Mouse (Mus musculus) megakaryocyte-erythroid progenitor cell, adult 5-6 weeks (primary cell): ENCODE results near the gene Maml2. TPM values are rescaled to one million over a fixed set of nuclear protein-coding genes. Genes with fewer than 3 reads are reported as not detected.

Source experiments
- ATAC-seq: replicated peaks from 2 replicates; pipeline ENCODE4 v1.8.0; 2016; ENCODE audit warnings: mild to moderate bottlenecking, inconsistent platforms; ENCODE audit not compliant: severe bottlenecking, poor library complexity, low FRiP score, low TSS enrichment
- total RNA-seq, 2 experiments: library from RNA; stranded (forward) in 1 of 2; stranded (reverse) in 1 of 2; fragments of 200-1000, 215-1000 nt in 1 of 2; fragments of >200 nt in 1 of 2; fragmentation: Nextera tagmentation in 1 of 2; gene quantifications; 2 replicates each; pipeline ENCODE4 v1.2.3; 2014 to 2017

Maml2 gene
- 0.45 and 1.2 TPM in 2 replicates for total RNA-seq (2014; fragmentation: Nextera tagmentation)
- total RNA-seq (2017): 0.53 and 1.2 TPM in 2 replicates

DNA sequence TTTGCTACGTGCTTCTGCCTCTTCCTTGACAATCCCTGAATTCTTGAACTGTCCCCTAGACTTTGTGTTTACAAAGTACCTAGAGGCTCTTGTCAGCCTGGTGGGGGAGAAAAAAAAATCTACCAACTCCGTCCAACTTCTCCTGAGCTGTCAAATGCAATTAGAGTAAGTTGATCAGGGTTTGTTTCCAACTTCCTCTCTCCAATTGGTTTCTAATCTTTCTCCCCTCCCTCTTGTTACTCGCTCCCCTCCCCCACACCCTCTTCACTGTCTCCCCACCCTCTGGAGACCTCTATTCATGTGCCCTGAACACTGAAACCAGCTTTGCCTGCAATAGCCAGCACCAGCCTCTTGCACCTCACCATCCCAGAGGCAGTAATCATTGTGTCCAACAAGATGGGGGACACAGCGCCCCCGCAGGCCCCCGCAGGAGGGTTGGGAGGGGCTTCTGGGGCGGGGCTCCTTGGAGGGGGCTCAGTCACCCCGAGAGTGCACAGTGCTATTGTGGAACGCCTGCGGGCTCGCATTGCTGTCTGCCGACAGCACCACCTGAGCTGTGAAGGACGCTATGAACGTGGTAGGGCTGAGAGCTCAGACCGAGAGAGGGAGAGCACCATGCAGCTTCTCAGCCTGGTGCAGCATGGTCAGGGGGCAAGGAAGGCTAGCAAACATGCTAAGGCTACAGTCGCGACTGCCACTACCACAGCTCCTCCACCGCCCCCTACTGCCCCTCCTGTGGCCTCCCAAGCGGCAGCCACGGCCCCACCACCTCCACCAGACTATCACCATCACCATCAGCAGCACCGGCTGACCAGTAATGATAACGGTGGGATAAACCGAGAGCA is at the start of gene Maml2:
TSS of gene Maml2 (plus strand) at position 290 of the 845 bp plus-strand sequence.
- ATAC-seq: peak; percentile 48

DNA sequence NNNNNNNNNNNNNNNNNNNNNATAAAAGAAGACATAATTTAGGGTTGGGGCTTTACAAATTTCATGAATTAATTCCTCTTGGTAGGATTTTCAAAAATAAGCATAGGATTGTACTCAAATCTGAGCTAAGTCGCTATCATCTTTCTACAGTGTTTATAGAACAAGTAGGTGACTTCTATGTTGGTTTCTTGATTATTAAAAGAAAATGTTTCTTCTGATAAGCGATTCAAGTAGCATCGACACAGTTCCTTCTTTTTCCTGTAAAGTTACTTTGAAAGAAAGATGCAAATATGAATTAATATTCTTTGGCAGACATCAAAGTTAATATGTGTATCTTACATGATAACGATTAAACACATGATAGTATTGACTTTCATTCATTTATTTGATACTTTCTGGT is 49.7 kb upstream of the Maml2 start:
- no peak for ATAC-seq

DNA sequence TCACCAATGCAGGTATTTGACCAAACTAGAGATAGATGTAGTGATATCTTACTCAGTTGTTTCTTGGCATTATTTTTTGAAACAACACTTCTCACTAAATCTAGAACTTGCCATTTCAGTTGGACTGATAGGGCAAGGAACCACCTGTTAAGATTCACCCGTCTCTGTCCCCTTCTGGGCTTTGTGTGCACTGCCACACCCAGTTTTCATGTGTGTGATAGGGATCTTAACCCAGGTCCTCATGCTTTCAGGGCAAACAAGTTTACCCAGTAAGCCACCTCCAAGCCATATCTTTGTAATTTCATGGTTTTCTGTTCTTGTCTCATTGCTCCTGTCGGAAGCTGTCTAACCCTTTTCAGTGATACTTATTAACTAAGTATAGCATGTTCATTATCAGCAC is 46.5 kb upstream of the Maml2 start:
- 0 out of 2 replicates have a peak, but pooled peaks have one; percentile 21 for ATAC-seq

DNA sequence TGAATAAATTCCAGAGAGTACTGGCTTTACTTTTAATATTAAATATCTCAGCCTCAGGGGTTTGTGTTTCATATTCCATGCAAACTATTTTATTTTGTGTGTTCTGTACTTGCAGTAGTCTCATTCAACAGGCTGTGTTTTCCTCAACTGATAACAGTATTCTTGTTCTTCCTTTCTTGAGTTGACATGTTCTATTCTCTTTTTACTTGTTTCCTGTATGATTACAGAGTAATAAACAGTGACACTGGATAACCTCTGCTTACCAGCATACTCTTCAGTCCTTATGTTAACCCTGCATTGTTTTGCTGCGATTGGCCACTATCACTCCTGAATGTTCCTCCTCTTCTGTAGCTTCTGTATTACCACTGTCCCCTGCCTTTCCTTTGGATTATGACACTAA is 41.0 kb upstream of the Maml2 start:
- ATAC-seq: no peak

DNA sequence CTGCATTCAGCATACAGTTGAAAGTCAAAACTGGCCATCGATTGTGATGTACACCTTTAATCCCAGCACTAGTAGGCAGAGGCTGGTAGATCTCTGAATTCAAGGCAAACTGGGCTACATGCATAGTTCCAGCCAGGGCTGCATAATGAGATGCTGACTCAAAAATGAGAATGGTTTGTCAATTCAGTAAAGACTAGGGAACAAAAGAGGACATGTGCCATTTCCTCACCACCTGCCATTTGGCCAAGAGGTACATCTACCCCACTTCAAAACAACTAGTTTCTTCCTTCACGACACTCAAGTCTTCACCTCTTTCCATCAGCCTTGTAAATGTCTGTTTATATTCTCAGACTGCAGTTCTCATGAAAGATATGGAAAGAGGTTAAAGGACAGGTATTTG is 39.6 kb upstream of the Maml2 start:
- ATAC-seq: no peak

DNA sequence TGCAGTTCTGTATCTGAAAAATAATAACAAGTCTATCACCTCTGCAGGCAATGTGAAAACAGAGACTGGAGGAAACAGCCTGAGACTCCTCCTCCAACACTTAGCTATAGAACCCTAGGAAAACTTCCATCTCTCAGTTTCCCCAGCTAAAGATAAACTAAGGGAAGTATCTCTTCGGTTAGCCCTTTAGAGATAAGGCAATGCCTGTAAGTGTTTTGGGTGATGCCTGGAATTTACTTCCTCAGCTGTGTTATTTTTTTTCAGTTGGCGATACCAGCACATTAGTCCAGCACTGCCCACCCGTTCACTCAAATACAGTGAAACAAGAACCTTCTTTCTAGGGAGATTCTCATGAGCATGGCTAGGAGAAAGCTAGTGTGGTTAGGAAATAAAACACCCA is 36.8 kb upstream of the Maml2 start:
- ATAC-seq: no peak

DNA sequence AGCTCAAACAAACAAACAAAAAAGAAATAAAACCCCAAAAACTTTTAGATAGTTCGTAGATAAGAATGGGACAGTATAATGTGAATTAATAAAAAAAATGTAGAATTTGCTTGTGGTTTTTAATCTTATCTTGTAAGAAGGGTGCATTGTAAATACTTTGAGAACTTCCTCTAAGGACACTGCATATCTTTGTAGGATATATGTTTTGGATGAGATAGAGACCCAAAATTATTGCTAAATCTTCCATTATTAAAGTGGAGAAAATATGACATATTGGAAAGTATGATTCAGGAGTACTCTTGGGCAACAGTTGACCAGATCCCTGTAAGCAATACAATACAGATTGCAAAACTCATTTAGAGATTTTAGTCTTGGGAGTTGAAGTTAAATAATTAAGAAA is 24.5 kb upstream of the Maml2 start:
- no peak for ATAC-seq

DNA sequence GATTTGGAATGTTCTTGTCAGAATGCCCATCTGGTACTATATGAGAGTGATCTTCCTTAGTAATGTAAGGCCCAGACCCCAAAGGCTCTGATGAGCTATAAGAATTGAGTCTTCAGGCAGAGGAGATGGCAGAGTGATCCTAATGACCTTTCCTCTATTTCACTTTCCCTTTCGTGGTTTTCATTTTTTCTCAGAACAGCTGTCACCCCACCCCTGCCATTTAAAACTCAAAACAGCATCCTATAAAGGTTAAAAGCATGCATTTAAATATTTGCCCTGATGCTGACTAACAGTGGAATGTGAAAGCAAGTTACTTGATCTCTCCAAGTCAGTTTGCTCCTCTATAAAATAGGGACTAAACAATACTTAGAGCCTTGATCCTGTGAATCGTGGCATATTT is 10.3 kb upstream of the Maml2 start:
- no peak for ATAC-seq

DNA sequence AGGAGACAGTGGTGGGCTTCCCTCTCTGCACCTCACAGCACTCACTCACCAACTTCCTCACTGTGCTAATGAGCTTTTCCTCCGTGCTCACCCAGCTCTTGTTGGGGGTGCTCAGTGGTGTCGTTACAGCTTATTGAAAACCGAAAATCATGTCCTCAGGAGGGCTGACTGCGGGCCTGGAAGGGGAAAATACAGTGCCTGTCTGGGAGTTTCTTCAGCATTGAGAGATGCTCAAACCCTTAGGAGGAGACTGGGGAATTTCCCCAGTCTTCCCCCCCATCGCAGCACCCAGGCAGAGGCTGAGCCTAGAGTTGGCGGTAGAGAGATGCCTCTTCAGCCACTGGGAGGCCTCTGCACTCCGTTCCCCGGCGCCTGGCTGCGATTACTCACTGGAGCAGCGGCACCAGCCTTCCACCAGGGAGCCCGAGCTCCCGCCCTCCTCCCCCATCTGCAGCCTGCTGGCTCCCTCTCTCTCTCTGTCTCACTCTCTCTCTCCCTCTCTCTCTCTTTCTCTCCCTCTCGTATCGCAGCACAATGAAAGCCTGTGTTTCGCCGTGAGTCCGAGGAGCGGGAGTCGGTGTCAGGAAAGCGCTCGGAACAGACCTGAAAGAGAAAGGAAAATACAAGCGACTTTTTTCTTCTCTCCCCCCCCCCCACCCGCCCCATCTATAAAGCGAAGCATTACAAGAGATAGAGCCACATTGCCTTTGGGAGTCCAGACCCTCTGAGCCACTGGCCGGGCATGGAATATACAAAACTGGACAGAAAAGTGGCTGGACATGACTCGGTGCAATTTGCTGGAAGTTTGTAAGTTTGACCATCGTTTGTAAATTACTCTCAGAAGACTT is 1.3 kb upstream of the Maml2 start:
- peak; percentile 95 for ATAC-seq

DNA sequence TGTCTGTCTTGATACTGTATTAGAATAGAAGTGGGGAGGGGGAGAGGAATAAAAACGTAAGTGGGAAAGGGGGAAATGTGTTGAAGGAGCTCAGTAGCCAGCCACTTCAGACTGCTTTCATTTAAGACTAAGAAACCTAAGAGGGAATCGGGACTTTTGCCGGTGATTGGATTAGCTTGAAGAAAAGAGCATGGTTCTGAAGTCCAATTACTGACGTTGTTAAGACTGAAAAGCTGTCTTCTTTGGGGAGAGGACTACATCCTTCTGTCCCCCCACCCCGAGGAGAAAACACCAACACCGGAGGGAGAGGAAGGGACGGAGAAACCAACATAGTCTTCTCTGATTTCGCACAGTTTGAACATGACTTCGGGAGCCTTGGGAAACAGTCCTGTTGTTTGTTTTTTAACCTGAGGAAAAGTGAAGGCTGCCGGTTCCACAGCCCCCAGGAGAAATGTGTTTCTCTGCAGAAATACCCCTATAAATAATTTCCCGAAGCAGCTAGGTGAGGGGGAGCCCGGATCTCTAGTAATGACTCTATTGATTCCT is 562 bp upstream of the Maml2 start:
- no peak for ATAC-seq

DNA sequence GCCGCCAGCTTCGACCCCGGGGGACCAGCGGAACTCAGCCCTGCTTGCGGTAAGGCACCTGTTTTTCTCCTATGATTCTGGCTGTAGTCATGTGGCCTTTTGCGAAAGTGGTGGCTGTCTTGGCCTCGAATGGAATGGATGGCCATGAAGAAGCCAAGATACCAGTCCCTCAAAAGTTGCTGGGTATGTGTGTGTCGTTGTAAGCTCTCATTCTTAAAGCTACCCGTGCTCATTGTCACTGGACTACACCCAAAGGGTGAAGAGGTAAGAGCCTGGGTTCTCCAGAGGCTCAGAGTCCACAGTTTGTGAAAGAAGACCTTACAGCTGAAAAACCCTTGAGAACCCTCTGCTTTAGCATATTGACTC is 739 bp downstream of the Maml2 start:
- ATAC-seq: peak; percentile 5; the same call in 1 of the 2 replicates

DNA sequence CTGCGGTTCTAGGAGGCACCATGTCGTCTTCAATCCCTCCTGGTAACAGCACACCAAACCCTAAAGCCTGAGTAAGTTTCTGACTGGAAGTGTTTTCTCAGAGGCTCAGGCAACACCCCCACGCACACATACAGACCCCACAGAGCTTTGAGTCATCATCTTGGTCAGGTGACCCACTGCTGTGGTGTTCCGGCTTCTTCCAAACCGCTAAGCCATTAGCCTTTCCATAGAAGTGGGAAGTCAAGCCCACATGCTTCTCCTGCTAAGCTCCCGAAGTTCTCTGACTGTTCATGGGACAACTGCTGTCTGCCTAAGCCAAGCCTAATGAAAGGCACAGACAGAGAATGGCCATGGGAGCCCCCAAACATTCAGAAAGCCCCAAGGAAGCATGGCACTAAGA is 1.4 kb downstream of the Maml2 start:
- ATAC-seq: no peak

DNA sequence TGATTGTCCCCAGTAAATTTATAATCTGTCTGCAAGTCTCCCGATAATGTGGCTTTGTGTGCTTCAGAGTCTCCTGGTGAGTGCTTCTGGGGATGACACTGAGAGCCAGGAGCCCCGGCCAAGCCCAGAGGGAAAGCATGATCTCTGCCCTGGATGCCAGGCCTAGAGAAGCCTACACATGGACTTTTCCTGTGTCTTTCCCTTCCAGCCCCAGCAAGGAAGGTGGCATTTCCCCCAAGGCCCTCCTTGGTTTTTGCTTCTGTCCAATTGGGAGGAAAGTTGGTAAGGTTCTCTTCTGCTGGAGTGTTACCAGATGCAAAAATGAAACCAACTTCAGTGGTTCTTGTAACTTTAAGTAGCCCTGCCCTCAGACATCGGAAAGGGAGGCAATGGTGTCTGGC is 2.3 kb downstream of the Maml2 start:
- ATAC-seq: no peak

DNA sequence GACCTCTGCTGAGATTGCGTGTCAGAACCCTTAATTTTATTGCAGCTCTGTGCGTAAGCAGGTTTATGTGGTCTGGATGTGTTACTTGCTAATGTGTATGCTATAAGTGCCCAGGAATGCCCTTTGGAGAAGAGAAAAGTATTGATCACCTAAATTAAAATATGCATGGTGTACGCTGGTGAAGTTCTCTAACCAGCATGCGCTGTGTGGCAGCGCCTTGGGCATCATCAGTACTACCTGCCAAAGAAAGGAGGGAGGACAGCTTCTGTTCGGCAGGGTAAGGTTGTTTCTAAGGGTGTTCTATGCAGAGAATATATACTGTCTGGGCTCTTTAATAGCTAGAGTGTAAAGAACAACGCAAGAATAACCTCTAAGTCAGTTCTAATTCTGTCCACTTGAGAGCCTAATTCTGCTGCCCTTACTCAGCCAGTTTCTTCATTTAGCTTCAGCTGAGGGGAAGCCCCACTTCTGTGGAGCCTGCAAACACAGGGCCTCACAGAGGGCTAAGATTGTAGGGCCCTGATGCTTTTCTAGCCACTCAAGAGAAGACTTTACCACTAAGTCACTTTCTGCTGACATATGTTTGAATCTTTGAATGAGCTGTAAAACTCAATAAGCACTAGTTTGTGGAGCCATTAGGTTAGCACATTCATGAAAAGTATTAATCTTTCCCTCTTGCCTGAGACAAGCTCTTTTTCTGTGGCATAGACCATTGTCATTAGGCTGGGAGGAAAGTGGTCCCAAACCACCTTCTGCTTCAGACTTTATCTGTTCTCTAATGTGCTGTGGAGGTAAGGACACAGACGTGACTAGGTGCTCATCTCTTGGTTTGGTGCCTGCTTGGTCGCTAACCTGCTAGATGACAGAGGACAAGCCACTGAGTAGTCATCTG is 3.4 kb downstream of the Maml2 start:
- ATAC-seq: no peak

DNA sequence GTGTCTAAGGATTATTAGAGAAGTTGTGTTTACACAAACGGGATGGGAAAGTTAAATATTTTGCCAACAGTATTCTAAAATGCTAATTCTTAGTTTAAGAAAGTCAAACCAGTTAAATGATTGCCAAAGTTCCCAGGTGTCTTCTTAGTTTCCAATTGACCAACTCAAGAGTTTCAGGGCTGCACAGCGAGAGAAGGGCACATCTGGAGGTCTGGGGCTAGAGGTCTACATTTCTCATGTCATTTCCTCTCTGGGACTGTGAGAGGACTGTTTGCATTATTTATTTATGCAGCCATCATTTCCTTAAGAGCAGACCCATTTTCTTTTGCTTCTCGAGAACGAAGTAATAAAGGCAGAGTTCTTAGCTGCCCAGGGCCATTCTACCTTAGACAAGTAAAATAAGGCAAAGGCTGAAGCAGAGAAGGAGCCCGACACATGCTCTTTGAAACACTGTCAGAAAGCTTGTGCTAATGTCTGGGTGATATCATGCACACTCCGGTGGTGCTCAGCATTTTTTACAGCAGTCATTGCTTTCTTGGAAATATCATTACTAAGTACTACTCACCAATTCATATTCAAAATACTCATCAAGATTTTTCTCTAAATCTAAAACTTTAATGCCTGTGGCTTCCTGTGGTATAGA is 4.5 kb downstream of the Maml2 start:
- ATAC-seq: no peak

DNA sequence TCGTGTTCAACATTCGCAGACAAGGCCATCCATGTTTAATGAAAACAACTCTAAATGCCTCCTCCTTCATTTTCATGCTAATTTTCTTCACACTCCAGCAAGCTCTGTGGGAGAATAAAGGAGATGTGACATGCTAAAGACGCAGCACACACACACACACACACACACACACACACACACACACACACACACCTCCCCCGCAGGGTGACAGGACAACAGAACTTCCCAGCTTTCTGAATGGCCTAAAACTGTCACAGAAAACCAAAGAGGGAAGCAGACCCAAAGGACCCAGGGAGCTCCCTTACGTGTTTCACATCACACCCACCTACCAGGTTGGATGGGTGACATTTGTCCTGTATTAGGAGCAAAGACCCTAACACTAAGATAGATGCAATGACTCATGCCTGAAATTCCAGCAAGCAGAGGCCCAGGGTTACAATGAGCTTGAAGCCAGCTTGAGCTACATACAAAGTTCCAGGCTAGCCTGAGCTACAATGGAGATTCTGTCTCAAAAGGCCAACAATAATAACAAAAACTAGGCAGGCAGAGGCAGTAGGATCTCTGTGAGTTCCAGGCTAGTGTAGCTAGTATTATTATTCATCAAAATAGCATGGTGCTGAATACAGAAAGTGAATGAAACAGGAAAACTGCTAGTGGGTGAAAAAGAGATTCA is 5.5 kb downstream of the Maml2 start:
- no peak for ATAC-seq

DNA sequence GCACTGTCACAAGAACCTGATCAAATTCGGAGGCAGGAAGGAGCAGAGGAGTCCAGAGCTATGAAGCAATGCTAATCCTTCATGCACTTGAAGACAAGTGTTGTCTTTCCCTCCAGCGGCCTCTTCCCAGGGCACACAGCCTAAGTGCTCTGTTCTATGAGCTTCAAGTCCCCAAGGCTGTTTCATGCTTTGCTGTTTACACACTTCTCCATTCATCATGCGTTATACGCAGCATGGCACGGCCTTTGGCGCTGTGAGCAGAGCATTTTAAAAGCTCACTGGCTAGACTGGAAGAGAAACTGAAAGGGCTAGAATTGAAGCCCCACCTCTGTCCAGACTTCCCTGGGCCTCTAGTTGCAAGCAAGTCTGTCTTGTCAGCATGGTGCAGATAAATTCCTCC is 6.2 kb downstream of the Maml2 start:
- peak; percentile 36; the same call in 1 of the 2 replicates for ATAC-seq

DNA sequence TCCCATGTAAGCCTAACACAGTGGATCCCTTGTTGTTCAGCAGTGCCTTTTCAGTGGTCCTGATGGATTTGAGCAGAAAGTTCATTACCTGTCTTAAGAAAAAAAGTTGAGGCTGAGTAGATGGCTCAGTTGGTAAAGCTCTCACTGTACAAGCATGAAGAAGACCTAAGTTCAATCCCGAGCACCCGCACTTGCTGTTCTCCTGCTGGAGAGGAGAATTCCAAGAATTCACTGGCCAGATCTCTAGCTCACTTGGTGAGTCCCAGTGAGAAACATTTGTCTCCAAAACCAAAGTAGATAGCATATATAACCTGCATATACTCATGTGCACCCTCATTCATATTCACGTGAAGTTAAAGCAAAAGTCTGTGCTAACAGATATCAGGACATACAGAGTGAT is 8.7 kb downstream of the Maml2 start:
- ATAC-seq: no peak
